Mouse (Mus musculus) Patski (cell line): ENCODE data around the gene Ephx1. TPM values are rescaled to one million over a fixed set of nuclear protein-coding genes. Genes with fewer than 3 reads are reported as not detected.
A peak's percentile ranks its signal among the peaks of the same experiment; 100 is the strongest.

Source experiments
- ATAC-seq: fragments of 100-300 bp; one replicate; pipeline ENCODE4 v1.8.0; 2021
- CTCF ChIA-PET: fragments of 350-600 bp; sonication (Branson Sonifier 250); formaldehyde crosslinking; loops from one replicate; lab custom pipeline; 2022; ENCODE audit warnings: inconsistent platforms; lab: Charles Lee
- POLR2A ChIA-PET: fragments of 350-600 bp; sonication (Branson Sonifier 250); formaldehyde crosslinking; loops from one replicate; lab custom pipeline; 2022; ENCODE audit warnings: antibody characterized with exemption, inconsistent platforms; lab: Charles Lee
- DNase-seq: peaks from one replicate; pipeline ENCODE4 v3.0.0-alpha.2; 2011; ENCODE audit warnings: low read depth, low spot score
- H3K27me3 ChIP-seq: fragments of 371-371 bp; one replicate; pipeline ENCODE4 v1.5.1; 2021
- CTCF ChIP-seq: fragments of 100-300 bp; IDR thresholded peaks from one replicate; pipeline ENCODE4 v1.5.1; 2021
- in situ Hi-C: fragments of 300-500 bp; cut with MboI; formaldehyde crosslinking; loops from 3 replicates; pipeline ENCODE4 v1.11.1; 2018; ENCODE audit warnings: low pct_unique_long_range_greater_than_20kb, mixed read lengths
- polyA plus RNA-seq: library from polyadenylated mRNA; unstranded; gene quantifications from one replicate; pipeline ENCODE4 v1.2.3, GENCODE M21; 2021

Ephx1 gene
- polyA plus RNA-seq, result 10.9 TPM

DNA sequence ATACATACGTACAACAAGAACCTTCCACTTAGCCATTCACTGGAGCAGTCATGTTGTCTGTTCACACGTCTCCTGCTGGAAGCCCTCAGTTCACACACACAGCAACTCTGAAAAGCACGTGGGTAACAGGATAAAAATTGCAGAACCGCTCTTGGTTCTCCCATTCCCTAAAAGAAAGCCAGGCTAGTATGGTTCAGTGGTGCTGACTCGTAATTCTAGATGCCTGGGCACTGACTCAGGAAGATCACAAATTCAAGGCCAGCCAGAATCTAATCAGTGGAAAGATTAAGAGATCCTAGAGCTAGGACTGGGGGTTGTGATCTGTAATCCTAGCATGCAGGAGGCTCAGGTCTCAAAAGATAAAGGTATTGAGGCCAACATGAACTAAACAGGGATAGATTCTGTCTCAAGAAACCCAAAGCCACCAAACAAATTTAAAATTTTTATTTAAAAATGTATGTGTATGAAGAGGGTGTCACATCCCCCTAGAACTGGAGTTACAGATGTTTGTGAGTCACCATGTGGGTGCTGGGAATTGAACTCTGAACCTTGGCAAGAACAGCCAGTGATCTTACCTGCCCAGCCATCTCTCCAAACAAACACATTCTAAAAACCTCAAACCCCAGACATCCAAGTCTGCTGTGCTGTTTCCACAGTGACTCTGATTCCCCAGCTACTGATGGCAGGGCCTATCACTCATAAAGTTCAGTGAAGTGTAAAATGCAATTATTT, at the start of gene Ephx1:
Gene Ephx1, minus strand, starts transcription at position 149 of the 732 bp plus-strand sequence.
- no peak for TF ChIP-seq CTCF
- POLR2A ChIA-PET, result no interaction called here
- in situ Hi-C loops, result no loop called here
- no peaks in the 10 kb centered on the region for H3K27me3 ChIP-seq
- DNase-seq (peak; percentile 47), ATAC-seq (peak; percentile 30)
- CTCF ChIA-PET, result interaction anchor here (0.9 to 2.1 kb wide), 5 partner anchors 9 to 39 kb away, joined by 3 to 10 read pairs (median 3); no protein-coding TSS in a partner anchor

DNA sequence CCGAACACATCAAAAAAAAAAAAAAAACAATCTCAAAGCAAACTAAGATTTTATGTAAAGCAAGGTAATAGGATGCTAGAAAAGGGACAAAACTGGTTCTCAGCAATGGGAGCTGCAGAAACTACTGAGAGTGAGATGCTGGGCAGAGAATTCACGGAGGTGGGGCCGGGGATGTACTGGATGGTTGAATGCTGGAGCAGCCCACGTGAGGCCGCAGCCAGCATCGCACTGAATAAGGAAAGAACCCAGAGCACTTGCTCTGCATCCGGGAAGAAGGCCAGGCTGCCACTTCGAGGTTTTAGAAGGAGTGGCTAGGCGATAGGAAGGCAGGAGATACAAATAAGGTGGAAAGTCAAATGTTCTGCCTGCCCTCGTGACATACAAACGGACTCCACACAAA, 49.0 kb upstream of the Ephx1 start:
- ChIA-PET POLR2A (interaction anchor here (0.5 kb wide), 1 partner anchor 12 kb away, joined by 5 read pairs; no protein-coding TSS in a partner anchor), CTCF (no interaction called here)
- in situ Hi-C loops, result no loop called here
- ATAC-seq, result peak; percentile 54
- peak; percentile 15 for DNase-seq
- no peak for TF ChIP-seq CTCF
- H3K27me3 ChIP-seq, result peaks cover 11% of the 10 kb centered on the region

DNA sequence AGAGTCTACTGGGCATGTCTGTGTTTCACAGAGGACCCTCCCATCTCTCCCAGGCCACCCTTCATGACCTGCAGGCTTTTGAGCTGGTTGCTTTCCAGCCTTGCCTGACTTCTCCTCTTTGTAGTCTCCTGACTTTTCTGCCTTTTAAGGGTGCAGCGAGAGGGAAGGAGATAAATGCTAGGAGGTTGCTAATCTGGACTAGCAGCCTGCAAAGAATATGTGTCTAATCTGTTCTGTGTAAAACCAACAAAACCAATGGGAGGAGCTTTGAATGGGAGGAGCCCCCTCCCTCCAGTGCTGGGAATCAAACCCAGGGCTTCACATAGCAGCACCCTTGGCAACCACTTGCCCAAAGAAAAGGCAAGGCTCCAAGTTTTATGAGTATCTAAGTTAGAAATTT, 47.6 kb upstream of the Ephx1 start:
- ChIA-PET POLR2A (no interaction called here), CTCF (interaction anchor here (0.7 kb wide), 1 partner anchor 11 kb away, joined by 3 read pairs; no protein-coding TSS in a partner anchor)
- DNase-seq, result no peak
- TF ChIP-seq CTCF, result no peak
- in situ Hi-C loops, result no loop called here
- ATAC-seq, result no peak
- H3K27me3 ChIP-seq, result peaks cover 6% of the 10 kb centered on the region

DNA sequence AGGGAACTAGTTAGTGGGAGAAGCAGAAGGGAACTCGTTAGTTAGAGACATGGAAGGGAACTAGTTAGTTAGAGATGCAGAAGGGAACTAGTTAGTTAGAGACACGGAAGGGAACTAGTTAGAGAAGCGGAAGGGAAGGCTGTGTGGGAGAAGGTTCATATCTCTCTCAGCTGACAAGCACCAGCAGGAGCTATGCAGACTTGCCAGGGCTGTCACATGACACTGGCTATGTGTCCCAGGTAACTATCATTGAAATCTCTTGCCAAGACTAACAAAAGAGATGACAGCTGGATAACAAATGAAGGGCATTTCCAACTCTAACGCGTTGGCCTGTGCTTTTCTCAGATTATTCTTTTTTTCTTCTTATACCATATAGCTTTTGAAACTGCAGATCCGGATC, 43.9 kb upstream of the Ephx1 start:
- no peak for ATAC-seq
- TF ChIP-seq CTCF, result no peak
- in situ Hi-C loops, result no loop called here
- DNase-seq, result no peak
- ChIA-PET POLR2A (no interaction called here), CTCF (no interaction called here)
- H3K27me3 ChIP-seq, result peaks cover 7% of the 10 kb centered on the region

DNA sequence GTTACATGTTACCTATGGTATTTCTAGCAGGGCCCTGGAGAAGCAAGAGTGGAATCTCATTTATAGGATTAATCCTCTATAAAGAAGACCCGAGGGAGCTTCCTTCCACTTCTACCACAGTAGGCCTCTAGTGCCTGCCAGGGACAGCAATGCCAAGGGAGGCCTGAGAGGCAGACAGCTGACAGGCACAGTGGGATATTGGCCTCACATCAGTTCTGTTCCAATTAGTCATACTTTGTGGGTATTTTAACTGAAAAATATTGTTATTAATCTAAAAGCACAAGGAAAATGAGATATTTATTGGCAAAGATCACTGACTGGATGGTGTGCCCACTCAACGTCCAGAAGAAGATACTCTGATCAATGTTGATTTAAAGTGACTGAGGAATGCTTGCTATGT, 43.3 kb upstream of the Ephx1 start:
- peaks cover 7% of the 10 kb centered on the region for H3K27me3 ChIP-seq
- no peak for TF ChIP-seq CTCF
- CTCF ChIA-PET, result no interaction called here
- POLR2A ChIA-PET, result no interaction called here
- ATAC-seq, result no peak
- no peak for DNase-seq
- in situ Hi-C loops, result no loop called here

DNA sequence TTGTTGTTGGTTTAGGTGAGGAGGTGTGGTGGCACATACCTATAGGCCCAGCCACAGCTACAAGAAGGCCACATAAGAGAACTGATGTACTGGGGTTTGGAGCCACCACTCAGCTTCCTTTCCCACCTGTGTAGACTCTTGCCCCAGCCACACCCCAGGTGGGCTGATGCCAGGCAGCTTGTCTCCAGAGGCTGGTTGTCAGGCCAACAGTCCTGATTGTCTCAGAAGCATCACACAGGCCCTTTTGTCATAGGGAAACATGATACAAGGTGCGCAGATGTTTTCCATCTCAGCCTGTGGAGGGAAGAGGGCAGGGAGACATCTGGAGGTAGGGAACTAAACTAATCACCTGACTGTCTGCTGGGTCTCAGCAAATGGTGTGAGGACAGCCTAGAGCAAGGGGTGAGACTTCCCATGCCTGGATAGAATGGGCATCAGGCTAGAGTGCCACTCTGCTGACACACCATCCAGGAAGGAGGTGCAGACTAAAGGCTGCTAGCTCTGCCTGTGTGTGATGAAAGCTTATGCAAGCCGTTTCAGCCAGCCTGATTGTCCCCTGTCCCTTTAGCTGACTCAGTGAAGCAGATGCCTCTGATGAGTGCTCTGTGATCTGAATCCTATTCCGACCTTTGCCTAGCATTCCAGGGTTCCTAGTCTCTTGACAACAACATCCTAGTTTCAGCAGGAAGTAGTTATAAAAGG, 41.2 kb upstream of the Ephx1 start:
- no peak for DNase-seq
- TF ChIP-seq CTCF, result no peak
- ChIA-PET POLR2A (interaction anchor here (0.5 kb wide), 1 partner anchor 63 kb away, joined by 4 read pairs; no protein-coding TSS in a partner anchor), CTCF (interaction anchor here (3.6 kb wide), 1 partner anchor 22 kb away, joined by 8 read pairs; no protein-coding TSS in a partner anchor)
- H3K27me3 ChIP-seq, result peaks cover 7% of the 10 kb centered on the region
- no peak for ATAC-seq
- in situ Hi-C loops, result no loop called here

DNA sequence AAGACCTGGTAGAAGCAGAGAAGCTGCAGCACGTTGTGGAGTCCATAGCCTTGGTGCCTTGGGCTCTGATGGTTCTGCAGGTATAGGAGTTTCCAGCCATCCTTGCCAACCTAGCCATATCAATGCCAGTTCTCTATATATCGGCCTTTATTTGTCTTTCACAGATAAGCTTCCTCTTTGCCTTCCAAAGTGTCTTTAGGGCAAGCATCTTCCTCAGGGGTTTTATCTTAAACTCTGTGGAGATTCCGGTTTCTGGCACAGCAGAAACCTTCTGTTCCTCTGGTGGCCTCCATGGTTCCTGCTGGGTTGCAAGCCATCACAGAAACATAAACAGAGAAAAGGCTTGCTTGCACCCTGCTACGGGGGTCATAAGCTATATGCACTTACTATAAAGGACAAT, 32.2 kb upstream of the Ephx1 start:
- ChIA-PET CTCF (no interaction called here), POLR2A (no interaction called here)
- H3K27me3 ChIP-seq, result peaks cover 6% of the 10 kb centered on the region
- in situ Hi-C loops, result no loop called here
- DNase-seq (no peak), ATAC-seq (no peak)
- TF ChIP-seq CTCF, result no peak

DNA sequence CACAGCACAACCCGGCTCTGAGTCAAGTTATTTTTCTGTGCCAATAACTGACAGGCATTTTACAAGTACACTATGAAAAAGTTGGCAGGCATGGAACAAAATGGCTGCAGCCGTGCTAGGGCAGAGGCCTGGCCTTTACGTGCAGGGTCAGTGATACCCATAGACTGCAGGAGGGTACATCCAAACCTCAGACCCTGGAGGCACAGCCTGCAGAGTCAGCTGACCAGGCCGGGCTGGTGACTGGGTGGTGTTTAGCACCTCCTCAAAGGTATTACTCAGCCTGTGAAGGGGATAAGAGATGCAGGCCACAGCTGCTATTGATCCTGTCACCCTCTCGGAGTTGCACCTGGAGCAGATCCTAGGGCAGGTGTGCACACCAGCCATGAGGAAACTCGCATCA, 30.2 kb upstream of the Ephx1 start, which contains the start of gene 9130409I23Rik:
Gene 9130409I23Rik, plus strand, starts transcription at position 301 of the 400 bp plus-strand sequence.
- peaks cover 6% of the 10 kb centered on the region for H3K27me3 ChIP-seq
- TF ChIP-seq CTCF, result no peak
- DNase-seq, result no peak
- in situ Hi-C loops, result no loop called here
- POLR2A ChIA-PET, result no interaction called here
- CTCF ChIA-PET, result interaction anchor here (1.1 kb wide), 1 partner anchor 54 kb away, joined by 3 read pairs; no protein-coding TSS in a partner anchor
- no peak for ATAC-seq

DNA sequence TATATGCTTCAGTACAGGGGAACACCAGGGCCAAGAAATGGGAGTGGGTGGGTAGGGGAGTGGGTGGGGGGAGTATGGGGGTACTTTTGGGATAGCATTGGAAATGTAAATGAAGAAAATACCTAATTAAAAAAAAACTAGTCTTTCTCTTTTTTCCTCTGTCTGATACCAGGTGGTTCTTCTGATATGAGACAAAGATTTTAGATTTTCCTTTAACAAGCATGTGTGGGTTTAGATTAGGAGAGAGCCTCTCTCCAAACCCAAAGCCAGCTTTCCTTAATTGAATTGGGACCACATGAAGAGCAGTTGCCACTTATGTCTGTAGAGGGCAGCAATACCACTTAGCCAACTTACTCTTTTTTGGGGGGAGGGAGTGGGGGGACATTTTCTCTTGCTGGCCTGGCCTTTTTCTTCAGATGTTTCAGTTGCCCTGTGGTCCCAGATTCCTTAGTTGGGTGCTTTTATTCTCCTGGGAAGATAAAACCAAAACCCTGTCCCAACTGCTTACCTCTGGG, 28.7 kb upstream of the Ephx1 start:
- ATAC-seq, result no peak
- in situ Hi-C loops, result no loop called here
- peak; percentile 46 for TF ChIP-seq CTCF

DNA sequence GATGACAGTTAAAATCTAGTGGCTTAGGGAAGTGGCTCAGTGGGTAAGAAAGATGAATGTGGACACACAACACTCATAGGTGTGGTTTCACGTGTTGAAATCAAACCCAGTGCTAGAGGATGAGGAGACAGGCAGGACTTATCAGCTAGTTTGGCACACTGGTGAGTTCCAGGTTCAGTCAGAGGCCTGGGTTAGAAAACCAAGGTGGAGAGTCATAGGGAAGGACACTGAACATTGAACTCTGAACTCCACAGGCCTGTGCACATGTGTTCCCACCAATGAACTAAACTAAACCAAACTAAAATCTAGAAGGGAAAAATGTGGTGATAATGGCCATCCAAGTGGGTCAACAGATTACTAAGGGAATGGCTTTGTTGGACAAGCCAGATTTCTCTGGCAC, 26.8 kb upstream of the Ephx1 start:
- CTCF ChIA-PET, result no interaction called here
- in situ Hi-C loops, result no loop called here
- no peak for ATAC-seq
- TF ChIP-seq CTCF, result no peak
- DNase-seq, result no peak
- no peaks in the 10 kb centered on the region for H3K27me3 ChIP-seq
- POLR2A ChIA-PET, result no interaction called here

More for the DNA sequence above, 28.7 kb upstream of the Ephx1 start:
- H3K27me3 ChIP-seq, result no peaks in the 10 kb centered on the region
- no peak for DNase-seq
- ChIA-PET POLR2A (interaction anchor here (0.6 kb wide), 1 partner anchor 29 kb away, joined by 6 read pairs; no protein-coding TSS in a partner anchor), CTCF (interaction anchor here (1.2 kb wide), 1 partner anchor 32 kb away, joined by 3 read pairs; no protein-coding TSS in a partner anchor)
